In genomic region chr6:127359391-127359874, GRCm38 (mm10) we compare ENCODE assay signal across 8 mouse cellular contexts.
DNase-seq lines count a peak whose midpoint lies in the region; ATAC-seq lines count a peak whose summit lies in the region.

No protein-coding gene starts in this region.

- no peaks in the 10 kb centered on the region for H3K36me3 ChIP-seq in midbrain, embryonic 10.5 days
- no peaks in the 10 kb centered on the region for H3K36me3 ChIP-seq in midbrain, embryonic 13.5 days
- no peaks in the 10 kb centered on the region for H3K36me3 ChIP-seq in embryonic facial prominence, embryonic 13.5 days
- H3K36me3 ChIP-seq in intestine, embryonic 15.5 days: no peaks in the 10 kb centered on the region

- peaks cover 35% of the 10 kb centered on the region for H3K27me3 ChIP-seq in midbrain, embryonic 10.5 days (ENCODE audit: low read depth, poor library complexity, severe bottlenecking)
- peaks cover 25% of the 10 kb centered on the region for H3K27me3 ChIP-seq in midbrain, embryonic 13.5 days
- no peaks in the 10 kb centered on the region; the same call in 1 of the 2 replicates for H3K27me3 ChIP-seq in embryonic facial prominence, embryonic 13.5 days
- no peaks in the 10 kb centered on the region for H3K27me3 ChIP-seq in intestine, embryonic 15.5 days (replicated peaks)

- H3K27ac ChIP-seq in midbrain, embryonic 10.5 days (replicated peaks): peak overlapping the region; percentile 76
- no peak overlapping the region for H3K27ac ChIP-seq in midbrain, embryonic 13.5 days
- H3K27ac ChIP-seq in embryonic facial prominence, embryonic 13.5 days: no peak overlapping the region
- H3K27ac ChIP-seq in intestine, embryonic 15.5 days: 0 out of 2 replicates have a peak overlapping the region, but pooled peaks have one; percentile 18

- no peak overlapping the region for H3K4me2 ChIP-seq in midbrain, embryonic 13.5 days (replicated peaks)
- H3K4me2 ChIP-seq in embryonic facial prominence, embryonic 13.5 days: no peak overlapping the region
- no peak overlapping the region for H3K4me2 ChIP-seq in intestine, embryonic 15.5 days (replicated peaks)

- no peak overlapping the region for H3K9ac ChIP-seq in midbrain, embryonic 13.5 days (replicated peaks)
- H3K9ac ChIP-seq in embryonic facial prominence, embryonic 13.5 days: 0 out of 2 replicates have a peak overlapping the region, but pooled peaks have one; percentile 11
- H3K9ac ChIP-seq in intestine, embryonic 15.5 days: no peak overlapping the region

- peaks cover 87% of the 10 kb centered on the region for H3K4me1 ChIP-seq in midbrain, embryonic 10.5 days
- H3K4me1 ChIP-seq in midbrain, embryonic 13.5 days (replicated peaks): peaks cover 37% of the 10 kb centered on the region
- peaks cover 43% of the 10 kb centered on the region for H3K4me1 ChIP-seq in embryonic facial prominence, embryonic 13.5 days
- peaks cover 16% of the 10 kb centered on the region; the same call in 1 of the 2 replicates for H3K4me1 ChIP-seq in intestine, embryonic 15.5 days (replicated peaks)

- 46% methylated on average over 9 of the region's 9 CpGs for WGBS in midbrain, embryonic 10.5 days
- WGBS in midbrain, embryonic 13.5 days: 36% methylated on average over 9 of the region's 9 CpGs
- 39% methylated on average over 9 of the region's 9 CpGs for WGBS in embryonic facial prominence, embryonic 13.5 days
- WGBS in intestine, embryonic 15.5 days: 33% methylated on average over 9 of the region's 9 CpGs

- no peaks in the 10 kb centered on the region for H3K9me3 ChIP-seq in midbrain, embryonic 10.5 days (replicated peaks)
- H3K9me3 ChIP-seq in midbrain, embryonic 13.5 days: no peaks in the 10 kb centered on the region
- H3K9me3 ChIP-seq in embryonic facial prominence, embryonic 13.5 days: no peaks in the 10 kb centered on the region
- no peaks in the 10 kb centered on the region for H3K9me3 ChIP-seq in intestine, embryonic 15.5 days

- no peak for ATAC-seq in midbrain, embryonic 13.5 days
- no peak for ATAC-seq in embryonic facial prominence, embryonic 13.5 days (ENCODE audit: insufficient number of reproducible peaks, insufficient read depth, low FRiP score, low TSS enrichment, low read depth)
- ATAC-seq in intestine, embryonic 15.5 days: peak; percentile 70
- ATAC-seq in megakaryocyte-erythroid progenitor cell, adult 5-6 weeks (replicated peaks; ENCODE audit: low FRiP score, low TSS enrichment, poor library complexity, severe bottlenecking): peak; percentile 75

- intact Hi-C loops in left cerebral cortex, postnatal 14 days (cut with DNase I): loop anchor here (2.0 kb wide), 1 partner anchor 213 kb away; no protein-coding TSS in a partner anchor

- DNase-seq in midbrain, embryonic 10.5 days (ENCODE audit: low spot score): peak; percentile 70
- peak; percentile 83 for DNase-seq in adrenal gland, postnatal 25 days
- DNase-seq in left cerebral cortex, postnatal 14 days (ENCODE audit: low spot score in 2 of 2): peak; percentile 79 to 87
- DNase-seq in telencephalon, adult 2 months (ENCODE audit: low read depth, low spot score): peak; percentile 33

- H3K4me3 ChIP-seq in midbrain, embryonic 10.5 days: no peak overlapping the region
- no peak overlapping the region for H3K4me3 ChIP-seq in midbrain, embryonic 13.5 days (replicated peaks)
- H3K4me3 ChIP-seq in embryonic facial prominence, embryonic 13.5 days: no peak overlapping the region
- no peak overlapping the region for H3K4me3 ChIP-seq in intestine, embryonic 15.5 days (replicated peaks)

Comparison
In these comparisons a context has a peak if more than half of its experiments do, and no peak if none do; other contexts are left out.
1. H3K27ac ChIP-seq: peak in midbrain, embryonic 10.5 days (single experiment) and intestine, embryonic 15.5 days (single experiment); none in midbrain, embryonic 13.5 days (single experiment) and embryonic facial prominence, embryonic 13.5 days (single experiment).
2. DNase-seq: peak in every context shown above with its lines; median percentile 83 in adrenal gland, postnatal 25 days; 83 in left cerebral cortex, postnatal 14 days; 70 in midbrain, embryonic 10.5 days; 33 in telencephalon, adult 2 months.
3. ATAC-seq: peak in intestine, embryonic 15.5 days (single experiment) and megakaryocyte-erythroid progenitor cell, adult 5-6 weeks (single experiment); none in midbrain, embryonic 13.5 days (single experiment) and embryonic facial prominence, embryonic 13.5 days (single experiment).